Mouse (Mus musculus): Measurements from ENCODE around the gene Rabgap1l.

Rabgap1l gene

GRCm38 (mm10) chr1:160371696-160372095, 421.3 kb downstream of the Rabgap1l start:
- no peak for DNase-seq

GRCm38 (mm10) chr1:160370552-160370951, 422.5 kb downstream of the Rabgap1l start:
- DNase-seq = no peak

GRCm38 (mm10) chr1:160366615-160367014, 426.4 kb downstream of the Rabgap1l start:
- DNase-seq = no peak

DNA sequence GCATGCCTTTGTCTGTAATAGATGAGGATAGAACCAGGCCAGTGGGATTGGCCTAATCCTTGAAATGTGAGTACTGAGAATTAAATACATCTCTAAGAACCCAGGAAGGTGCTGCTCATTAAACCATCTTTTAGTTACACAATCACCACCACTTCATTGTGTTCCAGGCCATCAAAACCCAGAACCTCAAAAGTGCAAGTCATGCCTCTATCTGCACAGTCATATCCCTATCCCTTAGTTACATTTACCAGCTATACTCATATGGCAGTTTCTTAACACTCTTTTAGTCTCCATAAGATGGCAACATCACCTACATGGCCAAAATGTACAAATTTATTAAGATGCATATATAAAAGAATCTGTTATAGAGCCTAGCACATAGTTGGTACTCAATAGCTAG, 435.7 kb downstream of the Rabgap1l start:
- no peak for DNase-seq

DNA sequence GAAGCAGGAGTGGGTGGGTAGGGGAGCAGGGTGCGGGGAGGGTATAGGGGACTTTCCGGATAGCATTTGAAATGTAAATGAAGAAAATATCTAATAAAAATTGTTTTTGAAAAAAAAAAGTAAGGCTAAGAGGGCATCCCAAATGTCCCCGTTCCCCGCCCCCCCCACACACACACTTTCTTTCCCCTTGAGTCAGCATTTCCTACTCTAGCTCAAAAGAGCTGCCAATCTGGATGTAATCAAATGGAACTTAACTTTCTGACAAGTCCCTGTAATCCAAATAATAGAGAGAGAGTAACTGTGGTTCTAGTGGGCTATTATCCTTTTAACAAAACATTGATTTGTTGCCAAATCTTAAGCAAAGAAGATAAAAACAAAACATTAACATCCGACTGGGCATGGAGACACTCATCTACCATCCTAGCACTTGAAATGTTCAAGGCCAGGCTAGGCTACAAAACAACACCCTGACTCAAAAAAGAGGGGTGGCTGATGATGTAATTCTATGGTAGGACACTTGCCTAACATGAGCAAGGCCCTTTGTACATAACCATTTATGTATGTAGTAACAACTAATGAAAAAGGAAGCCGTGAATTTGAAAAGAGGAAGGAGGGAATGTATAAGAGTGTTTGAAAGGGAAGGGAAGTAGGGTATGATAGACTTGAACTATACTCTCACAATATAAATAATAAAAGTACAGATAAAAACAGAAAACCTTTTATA, 439.1 kb downstream of the Rabgap1l start:
- DNase-seq = no peak

DNA sequence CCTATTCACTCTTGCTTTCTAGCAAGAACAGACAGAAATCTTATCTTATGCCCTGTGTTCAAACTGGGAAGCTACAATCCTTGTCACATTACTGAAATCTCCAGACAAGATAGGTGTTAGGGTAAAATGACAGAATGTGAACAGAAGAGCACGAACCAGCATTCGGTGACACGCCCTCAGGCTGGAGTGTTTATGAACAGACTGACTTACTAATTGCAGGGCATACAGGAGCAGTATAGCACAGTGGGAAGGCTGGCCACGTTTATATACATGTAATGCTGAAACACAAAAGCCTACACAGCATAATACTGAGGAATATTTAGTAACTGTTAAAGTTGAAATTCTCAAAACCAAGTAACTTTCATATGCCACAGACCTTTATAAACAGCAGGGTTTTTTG, 440.7 kb downstream of the Rabgap1l start:
- DNase-seq = peak; percentile 37 to 48

GRCm38 (mm10) chr1:160351880-160352234, 441.2 kb downstream of the Rabgap1l start:
- DNase-seq = peak; percentile 80 to 81

- peak; percentile 38 to 65 for DNase-seq
These were observed 441.7 kb downstream of the Rabgap1l start for GRCm38 (mm10) chr1:160351146-160351879.

- no peak for DNase-seq
These were observed 452.4 kb downstream of the Rabgap1l start for GRCm38 (mm10) chr1:160340653-160341052.

DNA sequence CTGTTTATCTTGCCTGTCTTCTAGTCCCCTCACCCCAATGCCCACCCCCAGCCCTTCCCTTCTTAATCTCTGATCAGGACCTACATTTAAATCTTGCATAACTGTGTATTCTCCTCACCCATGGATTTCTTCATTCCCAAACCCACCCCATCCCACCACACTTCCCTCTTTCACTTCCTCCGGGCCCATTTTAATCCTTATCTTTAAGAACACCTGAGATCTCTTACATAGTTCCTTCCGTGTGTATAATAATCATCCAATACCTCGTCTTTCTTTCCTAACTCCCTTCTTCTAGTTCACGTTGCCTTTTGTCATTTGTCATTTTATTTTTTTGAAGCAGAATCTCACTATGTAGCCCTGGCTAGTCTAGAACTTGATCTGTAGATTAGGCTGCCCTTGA, 453.6 kb downstream of the Rabgap1l start:
- DNase-seq = no peak

GRCm38 (mm10) chr1:160334791-160335190, 458.2 kb downstream of the Rabgap1l start:
- DNase-seq = no peak

DNA sequence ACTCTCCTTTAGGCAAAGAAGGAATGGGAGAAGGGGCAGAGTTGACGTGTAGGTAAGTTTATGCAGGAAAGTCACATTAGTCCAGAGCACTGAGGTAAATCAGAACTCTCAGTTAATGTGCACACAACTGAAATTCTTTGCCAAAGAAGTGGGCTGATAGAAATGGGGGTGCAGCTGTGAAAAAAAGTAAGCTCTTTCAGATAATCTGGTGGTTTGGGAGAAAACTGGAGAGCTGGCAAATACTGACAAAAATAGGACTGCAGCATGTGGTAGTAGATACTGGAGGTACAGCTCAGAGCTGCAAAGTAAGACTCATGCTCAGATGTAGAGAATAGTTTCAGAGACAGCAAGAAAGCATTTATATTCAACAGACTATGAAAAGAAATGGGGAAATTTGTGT, 462.2 kb downstream of the Rabgap1l start:
- no peak for DNase-seq

- no peak for DNase-seq
These were observed 462.8 kb downstream of the Rabgap1l start for GRCm38 (mm10) chr1:160330222-160330621.

- no peak for DNase-seq
These were observed 463.2 kb downstream of the Rabgap1l start for GRCm38 (mm10) chr1:160329788-160330187.

DNA sequence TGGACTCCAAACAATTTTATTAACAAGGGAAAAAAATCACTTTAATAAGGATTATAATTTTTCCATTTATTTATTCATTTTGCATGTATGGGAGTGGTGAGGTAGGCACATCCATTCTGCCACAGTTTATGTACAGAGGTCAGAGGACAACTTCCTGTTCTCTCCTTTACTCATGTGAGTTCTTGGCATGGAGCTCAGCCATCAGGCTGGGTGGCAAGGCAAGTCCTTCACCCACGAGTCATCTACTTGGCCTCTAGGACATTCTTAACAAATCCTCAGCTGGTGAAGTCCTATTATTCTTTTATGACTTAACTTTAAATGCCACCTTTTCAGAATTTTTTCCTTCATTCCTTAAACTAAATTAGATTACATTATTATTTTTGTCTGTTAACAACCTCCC, 465.5 kb downstream of the Rabgap1l start:
- DNase-seq = no peak

GRCm38 (mm10) chr1:160325542-160325941, 467.5 kb downstream of the Rabgap1l start:
- no peak for DNase-seq

- no peak for DNase-seq
These were observed 472.3 kb downstream of the Rabgap1l start for GRCm38 (mm10) chr1:160320690-160321089.

GRCm38 (mm10) chr1:160318057-160318725, 474.8 kb downstream of the Rabgap1l start:
- DNase-seq = no peak

GRCm38 (mm10) chr1:160316239-160316638, 476.8 kb downstream of the Rabgap1l start:
- no peak for DNase-seq

- no peak for DNase-seq
These were observed 480.4 kb downstream of the Rabgap1l start for GRCm38 (mm10) chr1:160312658-160313057.

DNA sequence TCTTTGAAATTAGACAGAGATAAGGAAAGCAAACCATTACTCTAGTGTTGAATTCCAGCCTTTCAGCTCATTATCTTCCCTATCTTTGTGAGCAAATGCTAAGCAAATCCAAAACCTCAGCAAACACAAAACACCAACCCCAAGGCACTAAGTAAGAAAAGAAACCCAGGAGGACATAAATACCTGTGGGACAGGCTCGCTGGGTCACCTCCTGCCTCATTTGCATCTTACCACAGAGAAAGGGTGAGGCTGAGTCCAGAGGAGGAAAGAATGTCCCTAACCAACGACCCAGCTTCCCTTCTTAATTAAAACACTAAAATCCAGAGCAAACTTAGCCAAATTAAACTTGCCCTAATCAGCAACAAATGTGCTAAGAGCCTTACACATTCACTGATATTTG, 481.1 kb downstream of the Rabgap1l start:
- DNase-seq = no peak

DNA sequence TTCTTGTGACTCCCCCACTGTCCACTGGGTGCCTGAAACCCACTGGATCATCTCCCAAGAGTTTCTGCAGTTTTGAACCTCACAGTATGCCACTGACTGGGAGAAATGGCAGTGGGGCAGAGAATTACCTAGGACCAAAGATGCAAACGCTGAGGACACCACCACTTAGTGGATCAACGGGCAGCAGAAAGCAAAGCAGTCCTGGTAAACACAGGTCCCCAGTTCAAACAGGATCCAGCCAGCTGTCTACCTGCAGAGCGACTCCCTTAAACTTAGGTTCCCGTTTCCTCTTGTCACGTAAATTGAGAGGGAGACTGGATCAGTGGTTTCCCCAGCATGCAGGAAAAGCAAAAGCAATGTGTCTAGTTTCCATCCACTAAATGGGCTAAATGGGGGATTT, 483.1 kb downstream of the Rabgap1l start:
- no peak for DNase-seq

DNA sequence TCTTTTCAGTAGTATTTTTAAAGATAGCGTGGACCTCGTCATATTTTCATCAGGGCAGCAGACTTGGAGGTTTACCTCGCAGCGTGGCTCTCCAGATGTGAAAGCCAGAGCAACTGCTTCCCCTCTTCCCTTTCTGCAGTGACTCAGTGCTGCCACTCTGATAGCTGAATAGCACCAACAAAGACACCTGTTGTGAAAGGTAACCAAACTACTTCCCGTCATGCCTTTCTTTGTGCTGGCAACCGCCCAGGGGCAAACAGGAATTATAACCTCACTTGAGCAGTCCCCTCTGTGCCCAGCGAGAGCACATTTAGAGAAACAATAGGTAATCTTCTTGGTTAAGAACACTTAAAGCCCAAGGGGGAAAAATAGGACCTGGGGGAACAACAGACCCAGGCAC, 484.0 kb downstream of the Rabgap1l start:
- no peak for DNase-seq

DNA sequence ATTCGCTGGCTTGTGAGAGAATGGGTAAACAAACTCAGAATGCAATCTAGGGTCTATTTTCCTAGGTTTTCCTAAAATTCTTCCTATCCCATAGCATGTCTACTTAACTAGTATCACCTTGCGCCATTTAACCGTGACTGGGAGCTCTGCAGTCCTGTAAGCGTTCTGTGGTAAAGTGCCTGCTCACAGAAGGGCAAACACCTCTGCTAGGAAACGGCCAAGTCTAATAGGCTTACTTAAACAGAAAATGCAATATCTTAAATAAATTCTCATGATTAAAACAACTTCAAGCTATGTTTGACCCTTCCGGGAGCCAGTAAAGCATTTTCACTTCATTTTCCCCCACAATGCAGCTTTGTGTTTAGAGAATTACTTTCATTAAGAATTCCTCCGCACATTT, 484.5 kb downstream of the Rabgap1l start:
- DNase-seq = no peak
